Mouse (Mus musculus) stomach, embryonic 14.5 days (tissue): ENCODE measurements around the gene Cav3. TPM values are rescaled to one million over a fixed set of nuclear protein-coding genes. Genes with fewer than 3 reads are reported as not detected.
A peak's percentile ranks its signal among the peaks of the same experiment; 100 is the strongest.

Source experiments
- ATAC-seq: fragments of 200-750 bp; cut with Nextera tagmentation; 2 replicates; pipeline ENCODE4 v1.8.0; 2017; ENCODE audit warnings: low read depth, moderate TSS enrichment; ENCODE audit not compliant: insufficient number of reproducible peaks, insufficient read depth, low FRiP score
- H3K27ac ChIP-seq: fragments of 300-500 bp; sonication (generic); 2 replicates; pipeline ENCODE4 v1.5.1; 2014; ENCODE audit warnings: mild to moderate bottlenecking, low read length, moderate library complexity, mixed read lengths
- H3K27me3 ChIP-seq: fragments of 300-500 bp; sonication (generic); 2 replicates; pipeline ENCODE4 v1.6.1; 2014; ENCODE audit warnings: low read length, control low read depth, mixed read lengths; ENCODE audit not compliant: control insufficient read depth, insufficient read depth
- H3K36me3 ChIP-seq: fragments of 300-500 bp; sonication (generic); 2 replicates; pipeline ENCODE4 v1.6.1; 2014; ENCODE audit warnings: mild to moderate bottlenecking, control low read depth, low read length, moderate library complexity, mixed read lengths; ENCODE audit not compliant: control insufficient read depth, insufficient read depth
- H3K4me1 ChIP-seq: fragments of 300-500 bp; sonication (generic); 2 replicates; pipeline ENCODE4 v1.6.1; 2014; ENCODE audit warnings: low read length, control low read depth, mixed read lengths; ENCODE audit not compliant: control insufficient read depth, insufficient read depth
- H3K4me2 ChIP-seq: fragments of 300-500 bp; sonication (generic); replicated peaks from 2 replicates; pipeline ENCODE4 v1.6.1; 2014; ENCODE audit warnings: low read depth, low read length, control low read depth
- H3K4me3 ChIP-seq: fragments of 300-500 bp; sonication (generic); 2 replicates; pipeline ENCODE4 v1.5.1; 2014; ENCODE audit warnings: low read depth, low read length, control low read depth
- H3K9ac ChIP-seq: fragments of 300-500 bp; sonication (generic); replicated peaks from 2 replicates; pipeline ENCODE4 v1.6.1; 2014; ENCODE audit warnings: low read depth, mild to moderate bottlenecking, control low read depth, low read length, moderate library complexity, mixed read lengths
- H3K9me3 ChIP-seq: fragments of 300-500 bp; sonication (generic); 2 replicates; pipeline ENCODE4 v1.6.1; 2016; ENCODE audit warnings: low read depth, low read length, control low read depth; ENCODE audit not compliant: control insufficient read depth
- WGBS: fragments of 180-500 bp; shearing (Covaris S2); extraction: QIAGEN DNeasy Blood & Tissue Kit; methylation state at CpG from one replicate; pipeline ENCODE4 v1.1.7; 2014; 5-methylcytosine and 5-hydroxymethylcytosine counted together
- polyA plus RNA-seq: library from polyadenylated mRNA; unstranded; fragments of >200 nt; fragmentation: Nextera tagmentation; extraction: Ambion mirVana; gene quantifications from 2 replicates; pipeline ENCODE4 v1.2.1, GENCODE M21; 2014

Gene Cav3
- polyA plus RNA-seq, 1 experiment from 2014 or later = not detected

- WGBS = 86% methylated on average over 3 of the region's 3 CpGs
- no peaks in the 10 kb centered on the region for H3K4me1 ChIP-seq
- H3K27me3 ChIP-seq = no peaks in the 10 kb centered on the region
- no peak for ATAC-seq
- H3K9me3 ChIP-seq = no peaks in the 10 kb centered on the region
- no peak overlapping the region for H3K27ac ChIP-seq
- no peak overlapping the region for H3K4me3 ChIP-seq
- no peak overlapping the region for H3K9ac ChIP-seq
- H3K36me3 ChIP-seq = no peaks in the 10 kb centered on the region
- no peak overlapping the region for H3K4me2 ChIP-seq
Measured at GRCm38 (mm10) chr6:112465441-112465840, 6.1 kb downstream of the Cav3 start.

DNA sequence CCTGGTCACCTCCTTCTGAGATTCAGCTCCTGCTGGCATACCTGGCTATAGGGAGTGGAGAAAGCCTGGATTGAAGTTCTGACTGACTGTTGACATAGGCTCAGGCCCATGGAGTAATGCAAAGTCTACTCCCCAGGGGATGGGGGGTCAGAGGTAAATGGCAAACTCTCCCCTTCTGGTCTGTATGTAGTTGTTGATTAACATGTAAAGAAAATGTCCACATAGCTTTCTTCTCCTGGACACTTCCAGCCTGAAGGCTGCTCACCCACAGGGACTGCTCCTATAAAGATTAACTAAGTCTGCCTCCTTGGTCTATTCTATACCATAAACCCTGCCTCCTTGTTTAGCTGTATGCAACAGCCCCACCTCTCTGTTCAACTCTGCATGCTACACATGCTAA lies 6.7 kb downstream of the Cav3 start:
- no peak overlapping the region for H3K9ac ChIP-seq
- H3K27ac ChIP-seq = no peak overlapping the region
- no peaks in the 10 kb centered on the region for H3K36me3 ChIP-seq
- H3K4me1 ChIP-seq = no peaks in the 10 kb centered on the region
- H3K9me3 ChIP-seq = no peaks in the 10 kb centered on the region
- no peaks in the 10 kb centered on the region for H3K27me3 ChIP-seq
- ATAC-seq = no peak
- H3K4me3 ChIP-seq = no peak overlapping the region
- no peak overlapping the region for H3K4me2 ChIP-seq

- no peak overlapping the region for H3K27ac ChIP-seq
- no peak for ATAC-seq
- no peak overlapping the region for H3K4me2 ChIP-seq
- no peak overlapping the region for H3K9ac ChIP-seq
- H3K4me1 ChIP-seq = no peaks in the 10 kb centered on the region
- H3K4me3 ChIP-seq = no peak overlapping the region
- no peaks in the 10 kb centered on the region for H3K9me3 ChIP-seq
- H3K27me3 ChIP-seq = no peaks in the 10 kb centered on the region
- no peaks in the 10 kb centered on the region for H3K36me3 ChIP-seq
- 87% methylated on average over 4 of the region's 4 CpGs for WGBS
Measured at GRCm38 (mm10) chr6:112471644-112472043, 12.3 kb downstream of the Cav3 start.

- H3K4me2 ChIP-seq = no peak overlapping the region
- no peaks in the 10 kb centered on the region for H3K9me3 ChIP-seq
- H3K27ac ChIP-seq = no peak overlapping the region
- no peak overlapping the region for H3K9ac ChIP-seq
- H3K27me3 ChIP-seq = no peaks in the 10 kb centered on the region
- 41% methylated on average over 13 of the region's 13 CpGs for WGBS
- no peak overlapping the region for H3K4me3 ChIP-seq
- H3K4me1 ChIP-seq = no peaks in the 10 kb centered on the region
- no peaks in the 10 kb centered on the region for H3K36me3 ChIP-seq
- ATAC-seq = no peak
Measured at GRCm38 (mm10) chr6:112479861-112480260, 20.6 kb downstream of the Cav3 start.

- H3K27me3 ChIP-seq = peaks cover 21% of the 10 kb centered on the region
- H3K9ac ChIP-seq = no peak overlapping the region
- no peaks in the 10 kb centered on the region for H3K9me3 ChIP-seq
- H3K36me3 ChIP-seq = no peaks in the 10 kb centered on the region
- no peak overlapping the region for H3K4me2 ChIP-seq
- H3K27ac ChIP-seq = no peak overlapping the region
- 3% methylated on average over 4 of the region's 4 CpGs for WGBS
- H3K4me3 ChIP-seq = no peak overlapping the region
- no peak for ATAC-seq
- no peaks in the 10 kb centered on the region for H3K4me1 ChIP-seq
Measured at GRCm38 (mm10) chr6:112484316-112484715, 25.0 kb downstream of the Cav3 start.

GRCm38 (mm10) chr6:112487993-112488392 lies 28.7 kb downstream of the Cav3 start:
- no peak overlapping the region for H3K4me2 ChIP-seq
- no peak overlapping the region for H3K9ac ChIP-seq
- peaks cover 36% of the 10 kb centered on the region for H3K27me3 ChIP-seq
- H3K4me1 ChIP-seq = no peaks in the 10 kb centered on the region
- no peak for ATAC-seq
- no peak overlapping the region for H3K4me3 ChIP-seq
- H3K9me3 ChIP-seq = no peaks in the 10 kb centered on the region
- WGBS = 78% methylated on average over 5 of the region's 5 CpGs
- no peaks in the 10 kb centered on the region for H3K36me3 ChIP-seq
- H3K27ac ChIP-seq = no peak overlapping the region

DNA sequence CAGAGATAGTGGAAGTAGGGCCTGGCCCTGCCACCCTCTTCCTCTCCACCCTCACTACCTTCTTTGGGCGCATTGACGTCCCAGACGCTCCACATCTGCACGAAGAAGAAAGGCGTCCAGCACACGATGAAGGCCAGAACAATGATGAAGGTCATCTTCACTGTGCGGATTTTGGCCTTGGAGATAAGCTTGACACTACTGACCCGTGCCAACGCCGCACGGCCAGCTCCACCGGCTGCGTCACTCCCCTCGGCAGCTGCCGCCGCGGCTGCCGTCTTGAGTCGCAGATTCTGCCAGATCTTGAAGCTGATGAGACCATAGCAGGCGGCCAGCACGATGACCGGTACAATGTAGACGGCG lies 29.5 kb downstream of the Cav3 start:
- Histone ChIP-seq H3K27ac (no peak overlapping the region), H3K4me1 (no peaks in the 10 kb centered on the region), H3K9ac (no peak overlapping the region), H3K4me3 (peak overlapping the region; percentile 31), H3K9me3 (no peaks in the 10 kb centered on the region), H3K4me2 (peak overlapping the region; percentile 66), H3K27me3 (peaks cover 36% of the 10 kb centered on the region), H3K36me3 (no peaks in the 10 kb centered on the region)
- WGBS = 42% methylated on average over 24 of the region's 24 CpGs
- no peak for ATAC-seq

DNA sequence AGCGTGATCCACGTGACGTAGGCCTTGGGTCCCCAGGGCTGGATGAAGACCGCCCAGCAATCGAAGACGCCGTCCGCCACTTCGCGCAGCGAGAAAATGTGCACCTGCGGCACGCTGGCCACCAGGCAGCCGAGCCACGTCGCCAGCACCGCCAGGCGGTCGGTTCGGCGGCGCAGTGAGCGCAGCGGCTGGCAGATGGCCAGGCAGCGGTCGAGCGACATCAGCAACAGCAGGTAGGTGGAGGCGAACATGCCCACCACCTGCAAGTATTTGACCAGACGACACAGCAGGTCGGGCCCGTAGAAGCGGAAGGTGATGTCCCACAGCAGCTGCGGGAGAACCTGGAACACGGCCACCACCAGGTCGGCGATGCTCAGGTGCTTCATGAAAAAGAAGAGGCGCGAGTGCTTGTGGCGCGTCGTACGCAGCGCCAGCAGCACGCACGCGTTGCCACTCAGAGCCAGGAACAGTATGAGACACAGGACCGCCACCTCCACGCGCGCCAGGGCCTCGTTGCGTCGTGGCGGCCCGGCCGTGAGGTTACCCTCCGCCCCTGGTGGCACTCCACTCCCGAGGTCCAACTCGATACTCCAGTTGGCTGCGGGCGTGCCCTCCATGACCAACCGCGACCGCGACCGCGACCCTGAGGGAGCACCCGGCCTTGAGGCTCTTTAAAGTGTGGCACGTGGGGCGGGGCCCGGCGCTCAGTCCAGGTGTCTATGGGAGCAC lies 30.0 kb downstream of the Cav3 start:
- Histone ChIP-seq H3K27ac (no peak overlapping the region), H3K4me1 (no peaks in the 10 kb centered on the region), H3K27me3 (peaks cover 36% of the 10 kb centered on the region), H3K4me3 (peak overlapping the region; percentile 31), H3K9ac (no peak overlapping the region), H3K4me2 (peak overlapping the region; percentile 66), H3K9me3 (no peaks in the 10 kb centered on the region), H3K36me3 (no peaks in the 10 kb centered on the region)
- 0 out of 2 replicates have a peak, but pooled peaks have one; percentile 4 for ATAC-seq
- WGBS = 4% methylated on average over 70 of the region's 72 CpGs
